Mouse (Mus musculus): ENCODE data around the gene Galnt11. TPM values are rescaled to one million over a fixed set of nuclear protein-coding genes. Genes with fewer than 3 reads are reported as not detected.
A peak's percentile ranks its signal among the peaks of the same experiment; 100 is the strongest.
"Not testable (repeated sequence)": the region's sequence is repeated elsewhere in the genome, so short reads cannot be mapped to it uniquely, and the experiment has no call there.

The Galnt11 gene
- total RNA-seq (2021): 10 to 100 TPM; 10.9 to 13.0 TPM
- long read RNA-seq, experiment 1, transcript Galnt11-201 (12 exons, 2,552 nt): major isoform, 26 of 33 reads
- long read RNA-seq, experiment 1, partial matches to known transcripts: 2 of 33 reads
- long read RNA-seq, experiment 1, other reads (novel, unspliced or antisense): 4 of 33 reads
- long read RNA-seq, experiment 2, transcript Galnt11-201 (12 exons, 2,552 nt): major isoform, 31 of 37 reads
- long read RNA-seq, experiment 2, partial matches to known transcripts: 0 of 37 reads
- long read RNA-seq, experiment 2, other reads (novel, unspliced or antisense): 6 of 37 reads

GRCm38 (mm10) chr5:25221604-25222003, at the start of gene Galnt11:
TSS of gene Galnt11 (plus strand) at chr5:25221904.
- intact Hi-C loops (cut with DNase I): loop anchor here (5.0 kb wide), 1 partner anchor 124 kb away; no protein-coding TSS in a partner anchor
- no peak for DNase-seq
- peak within 1 kb of the TSS; percentile 87 for H3K27ac ChIP-seq
- peak within 1 kb of the TSS; percentile 86 for H3K4me3 ChIP-seq
- TF ChIP-seq CTCF (IDR thresholded peaks at IDR 0.05): no peak

GRCm38 (mm10) chr5:25177937-25178336, 43.8 kb upstream of the Galnt11 start:
- intact Hi-C loops (cut with DNase I); H3K4me3 ChIP-seq; DNase-seq; H3K27ac ChIP-seq: not testable (repeated sequence)

- H3K27ac ChIP-seq; H3K4me3 ChIP-seq; DNase-seq; intact Hi-C loops (cut with DNase I): not testable (repeated sequence)
Observed at GRCm38 (mm10) chr5:25178543-25178942, 43.2 kb upstream of the Galnt11 start.

- Histone ChIP-seq H3K4me3 (no peak overlapping the region), H3K27ac (no peak overlapping the region)
- no peak for TF ChIP-seq CTCF (IDR thresholded peaks at IDR 0.05)
- no peak for DNase-seq
- intact Hi-C loops (cut with DNase I): no loop called here
Observed at GRCm38 (mm10) chr5:25179284-25179683, 42.4 kb upstream of the Galnt11 start.

- Histone ChIP-seq H3K4me3 (no peak overlapping the region), H3K27ac (no peak overlapping the region)
- TF ChIP-seq CTCF (IDR thresholded peaks at IDR 0.05): no peak
- DNase-seq: no peak
- intact Hi-C loops (cut with DNase I): no loop called here
Observed at GRCm38 (mm10) chr5:25179936-25180488, 41.7 kb upstream of the Galnt11 start.

- no peak for DNase-seq
- no peak for TF ChIP-seq CTCF (IDR thresholded peaks at IDR 0.05)
- no peak within 1 kb of the TSS for H3K27ac ChIP-seq
- H3K4me3 ChIP-seq: no peak within 1 kb of the TSS
- intact Hi-C loops (cut with DNase I): no loop called here
Observed at GRCm38 (mm10) chr5:25181004-25181531, 40.6 kb upstream of the Galnt11 start, which contains the start of gene Galntl5. TSS of gene Galntl5 (plus strand) at chr5:25181460.

GRCm38 (mm10) chr5:25183595-25183994, 38.1 kb upstream of the Galnt11 start:
- no peak for DNase-seq
- intact Hi-C loops (cut with DNase I): no loop called here
- TF ChIP-seq CTCF (IDR thresholded peaks at IDR 0.05): no peak
- Histone ChIP-seq H3K4me3 (no peak overlapping the region), H3K27ac (no peak overlapping the region)

GRCm38 (mm10) chr5:25184594-25184993, 37.1 kb upstream of the Galnt11 start:
- H3K27ac ChIP-seq: no peak overlapping the region
- intact Hi-C loops (cut with DNase I): no loop called here
- no peak for DNase-seq
- no peak overlapping the region for H3K4me3 ChIP-seq
- no peak for TF ChIP-seq CTCF (IDR thresholded peaks at IDR 0.05)

GRCm38 (mm10) chr5:25187727-25188126, 34.0 kb upstream of the Galnt11 start:
- no peak overlapping the region for H3K27ac ChIP-seq
- no peak overlapping the region for H3K4me3 ChIP-seq
- DNase-seq: no peak
- intact Hi-C loops (cut with DNase I): no loop called here
- TF ChIP-seq CTCF (IDR thresholded peaks at IDR 0.05): no peak

- H3K27ac ChIP-seq: no peak overlapping the region
- H3K4me3 ChIP-seq: no peak overlapping the region
- peak; percentile 25 for DNase-seq
- TF ChIP-seq CTCF (IDR thresholded peaks at IDR 0.05): peak; percentile 51
- intact Hi-C loops (cut with DNase I): no loop called here
Observed at GRCm38 (mm10) chr5:25188802-25189201, 32.9 kb upstream of the Galnt11 start.

GRCm38 (mm10) chr5:25190521-25190920, 31.2 kb upstream of the Galnt11 start:
- intact Hi-C loops (cut with DNase I): no loop called here

GRCm38 (mm10) chr5:25211872-25212271, 9.8 kb upstream of the Galnt11 start:
- no peak for TF ChIP-seq CTCF (IDR thresholded peaks at IDR 0.05)
- intact Hi-C loops (cut with DNase I): no loop called here
- no peak overlapping the region for H3K27ac ChIP-seq
- DNase-seq: no peak
- H3K4me3 ChIP-seq: no peak overlapping the region

More at GRCm38 (mm10) chr5:25190521-25190920, 31.2 kb upstream of the Galnt11 start:
- DNase-seq: no peak
- Histone ChIP-seq H3K4me3 (no peak overlapping the region), H3K27ac (no peak overlapping the region)
- TF ChIP-seq CTCF (IDR thresholded peaks at IDR 0.05): no peak

GRCm38 (mm10) chr5:25213216-25213615, 8.5 kb upstream of the Galnt11 start:
- intact Hi-C loops (cut with DNase I); DNase-seq; H3K27ac ChIP-seq; H3K4me3 ChIP-seq: not testable (repeated sequence)
